Mouse (Mus musculus) layer of hippocampus, adult 18-20 months (tissue): ENCODE data around the gene Hcn1. TPM values are rescaled to one million over a fixed set of nuclear protein-coding genes. Genes with fewer than 3 reads are reported as not detected.

Source experiments
- DNase-seq, 2 experiments: peaks; one replicate each; pipeline ENCODE4 v3.0.0; 2022; ENCODE audit warnings: low spot score in 2 of 2
- long read RNA-seq: library from polyadenylated mRNA; stranded (forward); transcript quantifications from one replicate; pipeline ENCODE4 v2.0.0, GENCODE M21; 2021
- total RNA-seq, 2 experiments: library from RNA; stranded (reverse); gene quantifications; 2 replicates each; pipeline ENCODE4 v1.2.3; 2021

Gene Hcn1
- total RNA-seq: 10 to 100 TPM; 38.2 to 38.5 TPM
- long read RNA-seq, full-length matches to known transcripts: 35 of 44 reads
- long read RNA-seq, partial matches to known transcripts: 1 of 44 reads
- long read RNA-seq, other reads (novel, unspliced or antisense): 8 of 44 reads

DNA sequence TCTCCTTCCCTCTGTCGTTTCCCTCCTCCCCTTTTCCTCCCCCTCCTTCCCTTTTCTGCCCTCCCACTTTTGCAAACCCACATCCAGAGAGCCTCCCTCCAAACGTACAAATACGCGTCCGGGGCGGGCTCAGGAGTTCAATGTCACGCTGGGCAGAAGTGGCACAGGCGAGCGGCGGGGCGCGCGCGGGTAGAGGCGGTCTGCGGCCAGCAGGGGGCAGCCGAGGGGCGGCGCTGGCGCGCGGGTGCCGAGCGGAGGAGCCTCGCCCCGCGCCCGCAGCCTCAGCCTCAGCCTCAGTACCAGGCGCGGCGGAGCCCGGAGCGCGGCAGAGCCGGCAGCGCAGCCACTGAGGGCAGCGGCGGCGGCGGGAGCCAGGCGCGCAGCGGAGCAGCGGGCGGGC, at the start of gene Hcn1:
TSS of gene Hcn1 (plus strand) at position 140 of the 400 bp plus-strand sequence.
- DNase-seq: peak; percentile 81 to 87

DNA sequence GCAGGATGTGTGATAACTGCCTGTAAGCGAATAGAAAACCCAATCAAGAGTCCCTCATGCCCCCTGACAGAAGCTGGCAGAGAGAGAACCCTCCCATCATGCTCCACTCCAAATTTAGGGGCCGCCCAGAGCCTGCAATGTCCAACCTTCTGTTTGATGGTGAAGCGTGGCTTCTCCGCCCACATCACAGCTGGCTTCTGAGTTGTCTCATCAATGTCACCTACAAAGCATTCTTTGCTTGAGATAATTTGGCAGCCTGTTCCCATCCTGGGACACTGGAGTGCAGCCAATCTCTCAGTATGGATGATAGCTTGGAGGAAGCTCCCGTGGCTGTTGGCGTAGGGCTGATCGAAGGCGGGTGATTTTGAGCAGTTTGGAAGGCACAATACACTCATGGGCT, 34.9 kb upstream of the Hcn1 start:
- DNase-seq: peak; percentile 78 to 90

DNA sequence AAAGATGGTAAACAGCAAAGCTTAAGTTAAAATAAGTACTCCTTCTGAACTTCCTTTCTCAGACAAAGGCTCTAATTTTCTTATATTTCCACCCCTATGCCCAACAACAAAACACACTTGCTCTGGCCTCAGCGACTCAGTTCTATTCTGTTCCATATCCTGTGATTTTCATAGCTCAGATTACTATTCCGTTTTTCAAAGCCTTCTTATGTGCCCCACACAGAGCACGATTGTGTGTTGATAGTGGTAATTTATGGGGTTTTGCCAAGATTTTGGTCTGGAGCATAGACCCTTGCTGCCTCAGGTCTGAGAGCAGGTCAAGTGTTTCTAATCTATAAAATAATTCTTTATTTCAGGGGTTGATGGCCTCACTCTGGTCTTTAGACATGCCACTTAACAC, 30.4 kb upstream of the Hcn1 start:
- DNase-seq: no peak

GRCm38 (mm10) chr13:117594494-117595182, 7.5 kb upstream of the Hcn1 start:
- no peak for DNase-seq

DNA sequence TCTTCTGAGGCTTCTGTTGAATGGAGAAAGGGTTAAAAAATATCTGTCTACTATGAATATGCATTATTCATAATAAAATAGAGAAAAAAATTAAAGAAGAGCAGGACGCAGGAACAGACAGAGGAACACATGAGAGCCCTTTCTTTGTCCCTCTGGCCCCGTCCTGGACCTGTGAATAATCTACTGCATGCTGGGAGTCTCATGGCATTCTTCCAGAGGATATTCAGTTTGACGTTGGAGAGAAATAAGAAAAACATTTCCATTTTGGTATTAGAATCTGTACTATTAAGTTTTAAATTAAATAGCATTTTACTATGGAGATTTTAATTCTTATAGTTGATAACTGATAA, 7.0 kb upstream of the Hcn1 start:
- DNase-seq: no peak

DNA sequence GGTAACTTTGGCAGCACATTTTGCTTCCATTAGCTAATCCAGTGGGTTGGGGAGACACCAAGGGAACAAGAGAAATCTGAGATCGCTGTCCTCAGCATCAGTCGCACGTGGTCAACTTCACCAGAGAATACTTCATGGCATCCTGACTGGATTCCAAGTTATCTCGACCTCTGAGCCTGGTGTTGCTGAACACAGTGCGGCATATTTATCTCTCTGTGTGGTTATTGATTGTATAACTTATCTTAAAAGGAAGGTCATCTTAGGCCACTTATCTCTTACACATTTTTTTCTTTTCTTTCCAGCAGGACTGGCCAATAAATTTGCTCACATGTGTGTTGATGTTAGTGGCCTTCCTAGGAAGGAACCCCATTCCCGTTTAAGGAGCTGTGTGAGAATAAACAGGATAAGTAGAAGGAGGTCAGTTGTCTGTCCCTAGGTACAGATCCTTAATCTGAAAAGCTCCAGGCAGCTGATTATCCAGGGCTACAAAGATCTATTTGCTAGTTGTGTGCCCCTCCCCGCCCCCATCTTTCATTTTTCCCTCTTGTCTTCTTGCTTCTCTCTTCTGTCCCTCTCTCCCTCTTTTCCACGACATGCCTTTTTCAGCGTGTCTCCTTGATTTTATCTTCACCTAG, 672 bp upstream of the Hcn1 start:
- DNase-seq: no peak

GRCm38 (mm10) chr13:117602617-117603358, 668 bp downstream of the Hcn1 start:
- peak in 1 of 2 experiments; percentile 18 for DNase-seq

- no peak for DNase-seq
Observed at GRCm38 (mm10) chr13:117603421-117603820, 1.3 kb downstream of the Hcn1 start.

GRCm38 (mm10) chr13:117604073-117604472, 2.0 kb downstream of the Hcn1 start:
- no peak for DNase-seq

GRCm38 (mm10) chr13:117604971-117605750, 3.0 kb downstream of the Hcn1 start:
- no peak for DNase-seq

DNA sequence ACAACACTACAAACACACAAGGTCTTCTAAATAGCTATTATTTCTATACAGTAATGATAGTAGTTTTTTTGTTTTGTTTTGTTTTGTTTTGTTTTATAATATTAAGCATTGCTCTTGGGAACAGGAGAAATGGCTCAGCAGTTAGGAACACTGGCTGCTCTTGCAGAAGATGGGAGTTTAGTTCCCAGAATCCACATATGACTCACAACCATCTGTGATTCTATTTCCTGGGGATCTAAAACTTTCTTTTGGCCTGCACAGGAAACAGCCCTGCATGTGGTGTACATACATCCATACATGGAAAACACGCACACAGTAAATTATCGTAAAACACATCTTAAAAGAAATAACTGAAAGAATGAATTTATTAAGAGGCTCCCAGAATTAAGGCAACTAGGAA, 9.8 kb downstream of the Hcn1 start:
- DNase-seq: no peak

DNA sequence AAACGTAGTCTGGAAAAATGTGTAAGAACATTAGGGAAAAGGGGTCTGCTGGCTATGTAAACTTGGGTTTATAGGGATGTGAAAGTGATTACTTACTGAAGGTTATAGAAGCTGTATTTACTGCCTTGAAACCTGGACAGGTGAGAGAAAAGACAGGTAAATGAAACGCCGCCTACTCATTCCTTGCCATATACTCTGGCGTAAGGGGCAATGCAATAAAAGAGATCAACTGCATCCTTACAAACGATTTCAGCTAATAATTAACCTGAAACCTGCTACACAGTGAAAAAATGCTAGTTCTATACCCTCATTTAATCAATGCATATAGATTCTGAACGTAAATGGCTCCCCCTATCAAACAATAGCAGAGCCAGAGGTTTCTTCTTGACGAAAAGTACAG, 17.4 kb downstream of the Hcn1 start:
- DNase-seq: no peak

DNA sequence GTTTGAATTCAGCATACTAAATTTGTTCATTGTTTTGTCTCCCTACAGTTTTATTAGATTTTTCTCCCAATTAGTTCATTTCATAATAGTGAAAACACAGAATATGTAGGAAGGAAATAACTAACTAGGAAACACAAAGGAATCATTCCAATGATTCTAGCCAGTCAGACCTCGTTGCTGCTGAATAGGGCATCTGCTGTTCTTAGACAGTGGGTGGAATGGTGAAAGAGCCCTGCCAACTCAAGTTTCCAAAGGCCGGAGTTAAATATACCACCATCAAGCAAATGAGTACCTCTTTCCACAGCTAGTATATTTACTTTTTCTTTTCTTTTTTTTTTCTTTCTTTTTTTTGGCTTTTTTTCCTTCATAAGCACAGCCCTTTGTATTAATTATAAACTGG, 55.4 kb downstream of the Hcn1 start:
- peak; percentile 40 to 70 for DNase-seq

DNA sequence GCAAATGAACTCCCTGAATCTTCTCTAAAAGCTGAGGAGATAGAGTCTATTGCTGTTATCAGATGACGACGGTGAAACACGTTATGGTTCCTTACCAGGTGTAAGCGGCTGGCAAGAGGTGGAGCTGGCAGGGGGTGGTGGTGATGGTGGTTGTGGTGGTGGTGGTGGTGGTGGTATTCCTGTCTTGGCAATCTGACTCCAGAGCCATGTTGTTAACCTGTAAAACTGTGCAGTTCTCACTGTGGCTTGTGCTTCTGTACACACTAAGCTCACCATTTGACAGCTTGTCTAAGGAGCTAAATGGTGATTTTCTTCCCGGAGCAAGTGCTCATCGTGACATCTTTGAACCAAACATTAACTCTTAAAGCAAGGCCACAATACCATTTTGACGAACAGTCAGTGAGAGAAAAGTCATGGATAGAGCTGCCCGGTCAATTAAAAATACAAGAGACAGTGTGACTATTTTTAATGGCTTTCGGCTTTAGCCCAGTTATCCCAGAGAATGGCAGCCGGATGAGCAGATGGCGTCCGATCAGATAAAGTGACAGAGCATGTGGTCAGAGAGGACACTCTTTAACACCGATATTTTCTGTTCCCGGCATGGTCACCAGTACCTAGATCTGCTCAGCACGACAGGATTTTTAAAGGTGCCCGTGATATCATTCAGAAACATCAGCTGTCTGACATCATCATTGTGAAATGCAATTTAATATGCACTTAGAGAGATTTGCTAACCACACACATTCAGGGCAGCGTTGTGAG, 56.5 kb downstream of the Hcn1 start:
- DNase-seq: no peak

- DNase-seq: peak; percentile 35 to 78
Observed at GRCm38 (mm10) chr13:117659511-117659910, 57.4 kb downstream of the Hcn1 start.

DNA sequence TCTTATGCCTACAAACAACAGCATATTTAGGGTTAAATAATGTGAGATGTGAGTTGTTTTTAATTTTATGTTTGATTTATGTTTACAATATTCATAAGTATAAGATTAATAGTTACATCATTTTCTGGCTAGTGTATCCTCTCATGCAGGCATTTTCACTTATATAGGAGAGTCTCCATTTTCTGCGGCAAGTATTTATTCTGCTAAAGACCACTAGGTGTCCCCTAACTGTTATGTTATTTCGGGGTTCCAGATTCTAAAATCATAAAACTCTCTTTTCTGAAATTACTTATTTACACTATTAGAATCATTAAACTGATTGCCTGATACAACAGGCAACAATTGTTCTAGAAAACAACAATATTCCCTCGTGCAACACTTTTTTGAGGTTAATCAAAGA, 60.5 kb downstream of the Hcn1 start:
- DNase-seq: no peak

- no peak for DNase-seq
Observed at GRCm38 (mm10) chr13:117669303-117669702, 67.2 kb downstream of the Hcn1 start.

- no peak for DNase-seq
Observed at GRCm38 (mm10) chr13:117671851-117672250, 69.7 kb downstream of the Hcn1 start.

GRCm38 (mm10) chr13:117676418-117676817, 74.3 kb downstream of the Hcn1 start:
- peak in 1 of 2 experiments; percentile 41 for DNase-seq

GRCm38 (mm10) chr13:117687670-117688069, 85.5 kb downstream of the Hcn1 start:
- no peak for DNase-seq
